Mouse (Mus musculus) heart, postnatal 0 days (tissue): Measurements from ENCODE around the gene Col8a2.

Experiments used
- CTCF ChIP-seq: IDR thresholded peaks from 2 replicates; pipeline ENCODE4 v1.5.1; 2016; ENCODE audit warnings: antibody characterized with exemption, control low read depth, low read depth
- EP300 ChIP-seq: IDR thresholded peaks from 2 replicates; pipeline ENCODE4 v1.6.1; 2016; ENCODE audit warnings: antibody characterized with exemption, low read depth

GRCm38 (mm10) chr4:126286492-126286891, at the start of gene Col8a2:
- TF ChIP-seq CTCF: no peak
- no peak for TF ChIP-seq EP300
